Mouse (Mus musculus) lung, embryonic 15.5 days (tissue): ENCODE measurements around the gene Onecut1. TPM values are rescaled to one million over a fixed set of nuclear protein-coding genes. Genes with fewer than 3 reads are reported as not detected.

Experiments used
- ATAC-seq: fragments of 200-750 bp; cut with Nextera tagmentation; 2 replicates; pipeline ENCODE4 v1.8.0; 2017; ENCODE audit warnings: moderate number of reproducible peaks, borderline replicate concordance; ENCODE audit not compliant: low FRiP score, low TSS enrichment; ENCODE audit errors: extremely low read depth
- H3K27ac ChIP-seq: fragments of 300-500 bp; sonication (generic); 2 replicates; pipeline ENCODE4 v1.5.1; 2015; ENCODE audit warnings: moderate library complexity, mild to moderate bottlenecking, inconsistent platforms
- H3K27me3 ChIP-seq: fragments of 300-500 bp; sonication (generic); 2 replicates; pipeline ENCODE4 v1.6.1; 2015; ENCODE audit warnings: inconsistent platforms
- H3K36me3 ChIP-seq: fragments of 300-500 bp; sonication (generic); 2 replicates; pipeline ENCODE4 v1.6.1; 2015; ENCODE audit warnings: inconsistent platforms
- H3K4me1 ChIP-seq: fragments of 300-500 bp; sonication (generic); 2 replicates; pipeline ENCODE4 v1.6.1; 2015; ENCODE audit warnings: inconsistent platforms
- H3K4me2 ChIP-seq: fragments of 300-500 bp; sonication (generic); 2 replicates; pipeline ENCODE4 v1.6.1; 2015; ENCODE audit warnings: inconsistent platforms, mild to moderate bottlenecking, moderate library complexity
- H3K4me3 ChIP-seq: fragments of 300-500 bp; sonication (generic); 2 replicates; pipeline ENCODE4 v1.5.1; 2015; ENCODE audit warnings: mild to moderate bottlenecking, inconsistent platforms
- H3K9ac ChIP-seq: fragments of 300-500 bp; sonication (generic); 2 replicates; pipeline ENCODE4 v1.6.1; 2015; ENCODE audit warnings: inconsistent platforms
- H3K9me3 ChIP-seq: fragments of 300-500 bp; sonication (generic); 2 replicates; pipeline ENCODE4 v1.6.1; 2016; ENCODE audit warnings: inconsistent platforms
- WGBS: fragments of 180-500 bp; shearing (Covaris S2); methylation state at CpG from one replicate; pipeline ENCODE4 v1.1.7; 2015; 5-methylcytosine and 5-hydroxymethylcytosine counted together
- polyA plus RNA-seq: library from polyadenylated mRNA; unstranded; fragments of >200 nt; fragmentation: Nextera tagmentation; extraction: Ambion mirVana; gene quantifications from 2 replicates; pipeline ENCODE4 v1.2.1, GENCODE M21; 2015

The Onecut1 gene
- polyA plus RNA-seq, 1 experiment from 2014 or later = not detected

GRCm38 (mm10) chr9:74851601-74852000 lies 10.1 kb upstream of the Onecut1 start:
- 3% methylated on average over 5 of the region's 5 CpGs for WGBS
- Histone ChIP-seq H3K4me3 (no peak overlapping the region), H3K4me1 (peaks cover 12% of the 10 kb centered on the region), H3K36me3 (no peaks in the 10 kb centered on the region), H3K9me3 (no peaks in the 10 kb centered on the region), H3K27me3 (peaks cover 100% of the 10 kb centered on the region), H3K9ac (no peak overlapping the region), H3K27ac (no peak overlapping the region), H3K4me2 (no peak overlapping the region)
- no peak for ATAC-seq

- no peak for ATAC-seq
- 5% methylated on average over 4 of the region's 4 CpGs for WGBS
- H3K4me2 ChIP-seq = no peak overlapping the region
- H3K9me3 ChIP-seq = no peaks in the 10 kb centered on the region
- no peak overlapping the region for H3K27ac ChIP-seq
- H3K27me3 ChIP-seq = peaks cover 100% of the 10 kb centered on the region
- H3K9ac ChIP-seq = no peak overlapping the region
- no peaks in the 10 kb centered on the region for H3K36me3 ChIP-seq
- peaks cover 12% of the 10 kb centered on the region for H3K4me1 ChIP-seq
- H3K4me3 ChIP-seq = no peak overlapping the region
Observed at GRCm38 (mm10) chr9:74852361-74852760, 9.4 kb upstream of the Onecut1 start.

GRCm38 (mm10) chr9:74853191-74854072 lies 8.3 kb upstream of the Onecut1 start:
- peaks cover 9% of the 10 kb centered on the region for H3K4me1 ChIP-seq
- peaks cover 100% of the 10 kb centered on the region for H3K27me3 ChIP-seq
- 3% methylated on average over 28 of the region's 28 CpGs for WGBS
- no peak overlapping the region for H3K4me3 ChIP-seq
- H3K9ac ChIP-seq = no peak overlapping the region
- no peaks in the 10 kb centered on the region for H3K9me3 ChIP-seq
- no peak overlapping the region for H3K27ac ChIP-seq
- no peak overlapping the region for H3K4me2 ChIP-seq
- ATAC-seq = 0 out of 2 replicates have a peak, but pooled peaks have one; percentile 19
- no peaks in the 10 kb centered on the region for H3K36me3 ChIP-seq

GRCm38 (mm10) chr9:74854073-74854591 lies 7.6 kb upstream of the Onecut1 start:
- Histone ChIP-seq H3K4me1 (peaks cover 2% of the 10 kb centered on the region), H3K4me2 (no peak overlapping the region), H3K27me3 (peaks cover 100% of the 10 kb centered on the region), H3K4me3 (no peak overlapping the region), H3K9ac (no peak overlapping the region), H3K36me3 (no peaks in the 10 kb centered on the region), H3K27ac (no peak overlapping the region), H3K9me3 (no peaks in the 10 kb centered on the region)
- under 1% methylated on average over 25 of the region's 25 CpGs for WGBS
- ATAC-seq = peak; percentile 14; the same call in 1 of the 2 replicates

- Histone ChIP-seq H3K9me3 (no peaks in the 10 kb centered on the region), H3K4me3 (no peak overlapping the region), H3K4me1 (no peaks in the 10 kb centered on the region), H3K27me3 (peaks cover 100% of the 10 kb centered on the region), H3K9ac (no peak overlapping the region), H3K4me2 (no peak overlapping the region), H3K36me3 (no peaks in the 10 kb centered on the region), H3K27ac (no peak overlapping the region)
- ATAC-seq = no peak
- 6% methylated on average over 4 of the region's 4 CpGs for WGBS
Observed at GRCm38 (mm10) chr9:74855446-74855845, 6.3 kb upstream of the Onecut1 start.

GRCm38 (mm10) chr9:74856578-74857507 lies 4.9 kb upstream of the Onecut1 start:
- H3K27ac ChIP-seq = no peak overlapping the region
- no peak for ATAC-seq
- H3K4me1 ChIP-seq = peaks cover 8% of the 10 kb centered on the region
- H3K9ac ChIP-seq = no peak overlapping the region
- WGBS = 2% methylated on average over 28 of the region's 28 CpGs
- H3K4me2 ChIP-seq = no peak overlapping the region
- no peaks in the 10 kb centered on the region for H3K9me3 ChIP-seq
- no peaks in the 10 kb centered on the region for H3K36me3 ChIP-seq
- no peak overlapping the region for H3K4me3 ChIP-seq
- H3K27me3 ChIP-seq = peaks cover 100% of the 10 kb centered on the region

GRCm38 (mm10) chr9:74857508-74857840 lies 4.2 kb upstream of the Onecut1 start:
- 4% methylated on average over 7 of the region's 7 CpGs for WGBS
- Histone ChIP-seq H3K36me3 (no peaks in the 10 kb centered on the region), H3K9ac (no peak overlapping the region), H3K27ac (no peak overlapping the region), H3K4me2 (no peak overlapping the region), H3K4me3 (no peak overlapping the region), H3K9me3 (no peaks in the 10 kb centered on the region), H3K27me3 (peaks cover 100% of the 10 kb centered on the region), H3K4me1 (peaks cover 14% of the 10 kb centered on the region)
- no peak for ATAC-seq

GRCm38 (mm10) chr9:74858111-74858510 lies 3.6 kb upstream of the Onecut1 start:
- no peak overlapping the region for H3K27ac ChIP-seq
- 10% methylated on average over 5 of the region's 5 CpGs for WGBS
- ATAC-seq = no peak

GRCm38 (mm10) chr9:74860461-74860860 lies 1.3 kb upstream of the Onecut1 start:
- peaks cover 100% of the 10 kb centered on the region for H3K27me3 ChIP-seq
- 4% methylated on average over 18 of the region's 18 CpGs for WGBS
- no peaks in the 10 kb centered on the region for H3K9me3 ChIP-seq
- no peak overlapping the region for H3K9ac ChIP-seq
- H3K4me2 ChIP-seq = peak overlapping the region; percentile 99; the same call in 1 of the 2 replicates
- ATAC-seq = no peak
- H3K36me3 ChIP-seq = no peaks in the 10 kb centered on the region
- peaks cover 27% of the 10 kb centered on the region for H3K4me1 ChIP-seq
- H3K4me3 ChIP-seq = 0 out of 2 replicates have a peak overlapping the region, but pooled peaks have one; percentile 5
- no peak overlapping the region for H3K27ac ChIP-seq

More at GRCm38 (mm10) chr9:74858111-74858510, 3.6 kb upstream of the Onecut1 start:
- Histone ChIP-seq H3K4me1 (peaks cover 21% of the 10 kb centered on the region), H3K4me3 (no peak overlapping the region), H3K36me3 (no peaks in the 10 kb centered on the region), H3K27me3 (peaks cover 100% of the 10 kb centered on the region), H3K9ac (no peak overlapping the region), H3K9me3 (no peaks in the 10 kb centered on the region), H3K4me2 (no peak overlapping the region)

- under 1% methylated on average over 47 of the region's 48 CpGs for WGBS
- Histone ChIP-seq H3K4me3 (peak overlapping the region; percentile 47), H3K27me3 (peaks cover 100% of the 10 kb centered on the region), H3K9ac (peak overlapping the region; percentile 39; the same call in 1 of the 2 replicates), H3K27ac (no peak overlapping the region), H3K4me1 (peaks cover 33% of the 10 kb centered on the region), H3K9me3 (no peaks in the 10 kb centered on the region), H3K36me3 (no peaks in the 10 kb centered on the region), H3K4me2 (peak overlapping the region; percentile 99)
- no peak for ATAC-seq
Observed at GRCm38 (mm10) chr9:74862096-74862780, 517 bp downstream of the Onecut1 start.
